Mouse (Mus musculus) neural tube, embryonic 14.5 days (tissue): Measurements from ENCODE around the gene Adck2. TPM values are rescaled to one million over a fixed set of nuclear protein-coding genes. Genes with fewer than 3 reads are reported as not detected.

Experiments used
- ATAC-seq: fragments of 200-750 bp; cut with Nextera tagmentation; 2 replicates; pipeline ENCODE4 v1.8.0; 2017; ENCODE audit warnings: low read depth, mild to moderate bottlenecking, moderate TSS enrichment, moderate library complexity
- H3K27ac ChIP-seq: fragments of 300-500 bp; sonication (generic); 2 replicates; pipeline ENCODE4 v1.5.1; 2014; ENCODE audit warnings: low read depth, mild to moderate bottlenecking, control low read depth, low read length, moderate library complexity, mixed read lengths
- H3K27me3 ChIP-seq: fragments of 300-500 bp; sonication (generic); 2 replicates; pipeline ENCODE4 v1.6.1; 2014; ENCODE audit warnings: low read length; ENCODE audit not compliant: control insufficient read depth, insufficient read depth
- H3K36me3 ChIP-seq: fragments of 300-500 bp; sonication (generic); 2 replicates; pipeline ENCODE4 v1.6.1; 2014; ENCODE audit warnings: low read length, mixed read lengths; ENCODE audit not compliant: control insufficient read depth, insufficient read depth
- H3K4me1 ChIP-seq: fragments of 300-500 bp; sonication (generic); 2 replicates; pipeline ENCODE4 v1.6.1; 2014; ENCODE audit warnings: low read length; ENCODE audit not compliant: control insufficient read depth, insufficient read depth
- H3K4me2 ChIP-seq: fragments of 300-500 bp; sonication (generic); 2 replicates; pipeline ENCODE4 v1.6.1; 2014; ENCODE audit warnings: mild to moderate bottlenecking, low read depth, low read length, control low read depth
- H3K4me3 ChIP-seq: fragments of 300-500 bp; sonication (generic); 2 replicates; pipeline ENCODE4 v1.5.1; 2014; ENCODE audit warnings: low read depth, low read length, control low read depth, mixed read lengths
- H3K9ac ChIP-seq: fragments of 300-500 bp; sonication (generic); replicated peaks from 2 replicates; pipeline ENCODE4 v1.6.1; 2014; ENCODE audit warnings: low read depth, mild to moderate bottlenecking, control low read depth, low read length, mixed read lengths
- H3K9me3 ChIP-seq: fragments of 300-500 bp; sonication (generic); 2 replicates; pipeline ENCODE4 v1.6.1; 2016; ENCODE audit warnings: low read length; ENCODE audit not compliant: control insufficient read depth
- WGBS: fragments of 180-500 bp; shearing (Covaris S2); extraction: QIAGEN DNeasy Blood & Tissue Kit; methylation state at CpG from one replicate; pipeline ENCODE4 v1.1.7; 2014; 5-methylcytosine and 5-hydroxymethylcytosine counted together
- polyA plus RNA-seq: library from polyadenylated mRNA; unstranded; fragments of >200 nt; fragmentation: Nextera tagmentation; extraction: Ambion mirVana; gene quantifications from 2 replicates; pipeline ENCODE4 v1.2.1, GENCODE M21; 2014

Gene Adck2
- polyA plus RNA-seq: 30.3 and 45.1 TPM in 2 replicates

DNA sequence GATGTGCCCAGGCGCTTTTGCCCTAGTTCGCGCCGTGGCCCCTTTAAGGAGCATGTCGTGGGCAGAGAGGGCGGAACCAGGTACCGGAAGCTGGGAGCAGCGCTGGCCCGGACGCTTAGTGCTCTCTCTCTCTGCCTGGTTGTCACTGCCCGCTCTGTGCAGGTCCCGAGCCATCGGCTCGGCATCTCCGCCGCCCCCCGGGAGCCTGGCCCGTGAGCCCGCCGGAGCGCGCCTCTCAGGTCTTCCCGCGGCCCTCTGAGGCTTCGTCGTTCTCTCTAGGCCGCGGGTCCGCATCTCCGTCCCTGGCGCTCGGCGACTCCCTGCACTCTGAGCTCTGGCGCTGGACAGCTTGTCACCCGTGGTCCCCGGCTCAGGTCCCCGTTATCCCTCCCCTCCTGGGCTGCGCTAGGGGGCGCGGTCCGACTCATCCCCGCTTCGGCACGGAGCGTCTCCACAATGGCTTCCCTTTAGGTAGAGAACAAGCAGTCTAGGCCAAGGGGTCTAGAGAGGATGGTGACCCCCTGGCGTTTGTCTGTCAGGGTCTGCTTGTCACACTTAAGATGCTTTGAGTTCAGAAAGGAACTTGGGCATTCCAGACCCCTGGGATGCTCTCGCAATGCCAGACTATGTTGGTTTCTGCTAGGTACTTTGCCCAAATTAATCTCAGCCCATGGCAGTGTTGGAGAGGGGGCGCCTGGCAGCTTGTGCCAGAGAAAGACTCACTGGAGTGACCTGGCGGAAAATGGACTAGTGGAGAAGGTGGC is at the start of gene Adck2:
Gene Adck2, plus strand, starts transcription at position 83 of the 764 bp plus-strand sequence.
- Histone ChIP-seq H3K4me1 (peaks cover 8% of the 10 kb centered on the region), H3K27ac (peak within 1 kb of the TSS; percentile 96), H3K9me3 (no peaks in the 10 kb centered on the region), H3K9ac (peak within 1 kb of the TSS; percentile 92), H3K4me2 (peak within 1 kb of the TSS; percentile 90), H3K27me3 (no peaks in the 10 kb centered on the region), H3K36me3 (peaks cover 6% of the 10 kb centered on the region), H3K4me3 (peak within 1 kb of the TSS; percentile 83)
- WGBS: under 1% methylated on average over 44 of the region's 49 CpGs
- ATAC-seq: peak; percentile 98

DNA sequence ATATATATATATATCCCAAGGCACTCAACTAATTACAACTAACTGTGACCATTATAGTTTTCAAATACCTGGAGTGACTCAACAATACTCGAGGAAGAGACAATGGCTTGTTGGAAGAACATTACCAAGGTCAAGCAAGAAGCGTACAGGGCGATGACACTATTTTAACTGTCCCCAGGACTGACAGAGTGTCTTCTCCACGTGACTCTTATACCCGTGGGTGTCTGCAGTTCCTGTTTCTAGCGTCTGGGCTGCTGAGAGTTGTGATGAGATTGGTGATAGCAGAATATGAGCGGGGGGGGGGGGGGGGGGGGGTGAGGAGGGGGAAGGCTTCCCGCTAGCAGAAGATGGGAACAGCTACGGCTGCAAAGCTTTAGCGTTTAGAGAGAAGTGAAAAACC is 46.9 kb upstream of the Adck2 start:
- H3K9ac ChIP-seq: no peak overlapping the region
- no peak overlapping the region for H3K27ac ChIP-seq
- 74% methylated on average over 9 of the region's 10 CpGs for WGBS
- H3K4me3 ChIP-seq: no peak overlapping the region
- no peak for ATAC-seq
- peaks cover 13% of the 10 kb centered on the region for H3K4me1 ChIP-seq
- H3K4me2 ChIP-seq: no peak overlapping the region
- no peaks in the 10 kb centered on the region for H3K9me3 ChIP-seq
- H3K27me3 ChIP-seq: no peaks in the 10 kb centered on the region
- peaks cover 12% of the 10 kb centered on the region; the same call in 1 of the 2 replicates for H3K36me3 ChIP-seq

DNA sequence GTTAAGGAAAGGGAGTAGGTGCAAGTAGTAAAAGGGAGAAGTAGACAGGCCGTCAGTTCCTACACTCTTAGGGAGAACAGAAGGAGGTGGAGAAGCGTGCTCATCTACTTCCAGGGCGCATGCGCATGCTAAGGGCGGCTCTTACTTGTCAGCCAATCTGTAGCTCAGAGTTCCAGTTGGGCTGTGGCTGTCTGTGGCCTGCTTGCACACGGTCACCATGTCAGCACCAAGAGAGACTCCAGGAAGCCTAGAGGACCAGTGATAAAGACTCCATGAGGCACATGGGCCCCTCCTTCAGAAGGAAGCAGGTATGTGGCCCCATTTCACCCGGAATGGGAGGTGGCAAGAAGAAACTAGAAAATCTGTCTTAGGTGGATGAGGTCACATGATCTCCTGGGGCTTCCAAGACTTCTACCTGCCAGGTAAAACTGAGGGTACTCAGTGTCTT is 46.3 kb upstream of the Adck2 start:
- H3K27ac ChIP-seq: no peak overlapping the region
- peaks cover 13% of the 10 kb centered on the region for H3K4me1 ChIP-seq
- 83% methylated on average over 7 of the region's 7 CpGs for WGBS
- H3K36me3 ChIP-seq: peaks cover 9% of the 10 kb centered on the region; the same call in 1 of the 2 replicates
- H3K9ac ChIP-seq: no peak overlapping the region
- H3K27me3 ChIP-seq: no peaks in the 10 kb centered on the region
- no peaks in the 10 kb centered on the region for H3K9me3 ChIP-seq
- no peak overlapping the region for H3K4me3 ChIP-seq
- no peak overlapping the region for H3K4me2 ChIP-seq
- ATAC-seq: no peak

DNA sequence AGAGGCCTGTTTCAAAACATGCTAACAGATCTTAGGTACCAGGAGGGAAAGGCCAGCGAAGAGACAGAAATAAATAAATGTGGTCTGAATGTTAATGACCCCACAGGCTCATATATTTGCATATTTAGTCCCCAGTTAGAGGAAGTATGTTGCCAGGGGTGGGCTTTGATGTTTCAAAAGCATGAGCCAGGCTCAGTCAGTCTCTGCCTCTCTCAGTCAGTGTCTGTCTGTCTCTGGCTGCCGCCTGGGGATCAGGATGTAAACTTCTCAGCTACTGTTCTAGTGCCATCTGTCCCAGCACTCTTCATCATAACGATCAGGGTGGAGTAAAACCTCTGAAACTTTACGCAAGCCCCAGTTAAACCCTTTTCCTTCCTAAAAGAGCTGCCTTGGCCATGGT is 45.9 kb upstream of the Adck2 start:
- H3K9ac ChIP-seq: no peak overlapping the region
- 30% methylated on average over 4 of the region's 4 CpGs for WGBS
- peak overlapping the region; percentile 73 for H3K27ac ChIP-seq
- peak; percentile 30; the same call in 1 of the 2 replicates for ATAC-seq
- H3K36me3 ChIP-seq: peaks cover 4% of the 10 kb centered on the region; the same call in 1 of the 2 replicates
- no peak overlapping the region for H3K4me2 ChIP-seq
- no peak overlapping the region for H3K4me3 ChIP-seq
- peaks cover 13% of the 10 kb centered on the region for H3K4me1 ChIP-seq
- no peaks in the 10 kb centered on the region for H3K27me3 ChIP-seq
- H3K9me3 ChIP-seq: no peaks in the 10 kb centered on the region

DNA sequence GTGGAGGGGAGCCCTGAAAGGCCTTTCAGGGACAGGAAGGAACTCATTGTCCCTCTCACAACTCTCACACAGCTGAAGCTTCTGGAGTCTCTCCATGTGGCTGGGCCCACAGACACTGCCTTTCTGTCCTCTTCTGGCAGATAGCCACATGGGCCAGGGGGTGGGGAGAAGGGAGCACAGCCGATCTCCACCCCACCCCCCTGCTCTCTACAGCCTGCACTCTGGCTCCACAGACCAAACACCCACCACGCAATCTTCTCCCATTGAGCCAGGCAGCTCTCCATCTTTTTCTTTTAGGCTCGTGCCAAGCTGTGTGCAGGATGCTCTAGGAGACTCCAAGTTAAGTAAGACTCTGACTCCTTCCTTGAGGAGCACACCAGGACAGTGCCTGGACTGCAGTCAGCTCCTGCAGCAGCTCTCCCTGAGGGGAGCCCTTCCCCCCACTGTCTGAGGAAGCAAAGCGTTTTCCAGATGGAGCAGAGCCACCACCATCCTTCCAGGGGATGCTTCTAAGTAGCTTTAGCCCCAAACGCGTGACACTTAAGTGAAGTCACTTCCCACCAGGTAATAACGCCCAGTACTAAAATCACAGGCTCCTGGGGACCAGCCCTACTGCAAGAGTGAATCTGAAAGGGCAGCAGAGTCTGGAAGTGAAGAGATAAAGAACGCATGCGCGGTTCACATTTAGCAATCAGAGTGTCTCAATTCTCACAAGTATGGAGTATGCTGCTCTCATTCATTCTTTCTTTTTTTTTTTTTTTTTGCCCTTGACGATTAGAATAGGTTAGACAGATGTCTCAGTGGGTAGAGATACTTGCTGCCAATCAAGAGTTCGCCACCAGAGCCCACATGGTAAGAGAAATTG is 44.8 kb upstream of the Adck2 start:
- peaks cover 13% of the 10 kb centered on the region for H3K4me1 ChIP-seq

DNA sequence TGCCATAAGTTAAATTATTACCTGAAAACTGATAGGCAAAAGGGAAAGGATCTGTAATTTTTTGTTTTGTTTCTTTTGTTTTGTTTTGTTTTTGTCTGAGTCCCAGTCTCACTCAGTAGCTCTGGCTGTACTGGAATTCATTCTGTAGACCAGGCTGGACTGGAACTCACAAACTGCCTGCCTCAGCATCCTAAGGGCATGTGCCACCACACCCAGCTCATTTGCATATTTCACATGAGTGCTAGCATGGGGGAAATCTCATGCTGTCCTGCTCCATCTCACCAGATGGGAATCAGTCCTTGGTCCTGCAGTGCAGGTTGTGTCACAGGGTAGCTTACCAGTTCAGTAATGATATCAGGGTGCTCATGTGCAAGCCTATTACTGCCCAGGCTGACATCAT is 38.7 kb upstream of the Adck2 start:
- Histone ChIP-seq H3K27me3 (no peaks in the 10 kb centered on the region), H3K9ac (no peak overlapping the region), H3K4me2 (no peak overlapping the region), H3K4me1 (peaks cover 10% of the 10 kb centered on the region), H3K36me3 (no peaks in the 10 kb centered on the region), H3K9me3 (no peaks in the 10 kb centered on the region), H3K27ac (no peak overlapping the region), H3K4me3 (no peak overlapping the region)
- ATAC-seq: no peak

More for the DNA sequence above, 44.8 kb upstream of the Adck2 start:
- WGBS: 40% methylated on average over 12 of the region's 12 CpGs
- H3K9me3 ChIP-seq: no peaks in the 10 kb centered on the region
- H3K36me3 ChIP-seq: no peaks in the 10 kb centered on the region
- H3K4me2 ChIP-seq: peak overlapping the region; percentile 7; the same call in 1 of the 2 replicates
- peak overlapping the region; percentile 73 for H3K27ac ChIP-seq
- H3K4me3 ChIP-seq: no peak overlapping the region
- no peak overlapping the region for H3K9ac ChIP-seq
- ATAC-seq: peak; percentile 92
- no peaks in the 10 kb centered on the region for H3K27me3 ChIP-seq

DNA sequence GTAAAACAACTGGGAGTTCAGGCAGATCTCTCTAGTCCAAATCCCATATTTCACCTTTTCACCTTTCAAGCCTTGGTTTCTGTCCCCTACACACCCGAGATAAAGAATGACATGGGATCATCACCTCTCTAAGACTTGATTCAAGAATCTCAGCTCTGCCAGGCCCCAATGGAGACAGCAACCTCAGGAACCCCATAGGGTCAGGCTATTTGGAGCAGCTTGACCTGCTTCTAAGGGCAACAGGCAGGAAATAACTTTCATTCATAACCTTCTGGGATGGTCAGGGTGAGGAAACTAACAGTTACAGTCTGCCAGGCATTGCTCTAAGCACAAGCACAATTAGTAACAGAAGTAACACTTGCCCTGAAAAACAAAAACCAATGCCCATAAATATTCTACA is 37.1 kb upstream of the Adck2 start:
- H3K27me3 ChIP-seq: no peaks in the 10 kb centered on the region
- 61% methylated on average over 1 of the region's 1 CpGs for WGBS
- no peak for ATAC-seq

DNA sequence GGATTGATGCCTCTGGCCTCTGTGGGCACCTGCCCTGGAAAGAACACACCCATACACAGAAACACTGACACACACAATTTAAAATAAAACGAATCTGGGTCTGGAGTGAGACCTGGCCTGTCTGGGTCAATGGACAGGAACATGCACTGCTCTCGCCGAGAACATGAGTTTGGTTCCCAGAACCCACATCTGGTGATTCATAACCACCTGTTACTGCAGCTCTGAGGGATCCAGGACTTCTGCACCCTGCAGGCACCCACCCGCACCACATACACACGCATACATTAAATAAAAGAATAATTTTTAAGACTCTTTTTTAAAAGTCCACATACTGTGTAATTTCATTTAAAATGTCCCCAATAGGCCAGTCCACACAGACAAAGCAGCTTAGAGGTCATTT is 36.4 kb upstream of the Adck2 start:
- ATAC-seq: no peak
- WGBS: 96% methylated on average over 5 of the region's 5 CpGs
- H3K4me2 ChIP-seq: no peak overlapping the region
- H3K36me3 ChIP-seq: no peaks in the 10 kb centered on the region
- no peak overlapping the region for H3K27ac ChIP-seq
- no peaks in the 10 kb centered on the region for H3K9me3 ChIP-seq
- peaks cover 16% of the 10 kb centered on the region for H3K4me1 ChIP-seq
- no peak overlapping the region for H3K9ac ChIP-seq
- H3K4me3 ChIP-seq: no peak overlapping the region
- H3K27me3 ChIP-seq: no peaks in the 10 kb centered on the region

More for the DNA sequence above, 37.1 kb upstream of the Adck2 start:
- no peak overlapping the region for H3K9ac ChIP-seq
- H3K4me3 ChIP-seq: no peak overlapping the region
- H3K27ac ChIP-seq: no peak overlapping the region
- no peaks in the 10 kb centered on the region for H3K36me3 ChIP-seq
- H3K4me2 ChIP-seq: no peak overlapping the region
- H3K9me3 ChIP-seq: no peaks in the 10 kb centered on the region
- peaks cover 16% of the 10 kb centered on the region for H3K4me1 ChIP-seq

DNA sequence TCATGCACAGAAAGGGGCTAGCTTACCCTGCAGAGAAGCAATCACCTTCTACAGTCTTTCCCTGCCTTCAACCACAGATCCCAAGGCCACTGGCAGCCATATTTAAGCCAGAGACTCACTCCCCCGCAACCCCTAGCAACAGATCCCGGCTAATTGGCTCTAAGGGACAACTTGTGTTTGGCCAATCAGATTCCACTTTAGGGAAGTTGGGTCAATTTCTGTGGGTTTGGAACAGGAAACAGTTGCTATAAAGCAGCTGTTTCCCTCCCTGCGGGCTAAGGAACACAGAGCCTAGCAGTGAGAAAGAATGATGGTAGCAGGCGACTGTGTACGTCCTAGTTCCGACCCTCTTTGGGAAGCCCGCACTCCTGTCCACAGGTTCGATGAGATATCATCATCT is 35.4 kb upstream of the Adck2 start:
- H3K27me3 ChIP-seq: no peaks in the 10 kb centered on the region
- H3K9me3 ChIP-seq: no peaks in the 10 kb centered on the region
- 68% methylated on average over 8 of the region's 8 CpGs for WGBS
- no peak overlapping the region for H3K27ac ChIP-seq
- peaks cover 25% of the 10 kb centered on the region for H3K4me1 ChIP-seq
- ATAC-seq: no peak
- no peak overlapping the region for H3K4me3 ChIP-seq
- H3K9ac ChIP-seq: no peak overlapping the region
- no peak overlapping the region for H3K4me2 ChIP-seq
- no peaks in the 10 kb centered on the region for H3K36me3 ChIP-seq
